ENCODE assay signal across 8 mouse cellular contexts in genomic region chr7:16959539-16960187, GRCm38 (mm10). TPM values are rescaled to one million over a fixed set of nuclear protein-coding genes. Genes with fewer than 3 reads are reported as not detected.
DNase-seq lines count a peak whose midpoint lies in the region; ATAC-seq and TF ChIP-seq lines count a peak whose summit lies in the region.

Gene Pnmal1, plus strand, starts transcription at chr7:16959679.

- 12% methylated on average over 15 of the region's 17 CpGs for WGBS in kidney, embryonic 16.5 days
- WGBS in cerebellum, adult 2 months: 2% methylated on average over 17 of the region's 17 CpGs
- WGBS in forebrain, postnatal 0 days: 12% methylated on average over 17 of the region's 17 CpGs
- 2% methylated on average over 17 of the region's 17 CpGs for WGBS in midbrain, postnatal 0 days

- peak within 1 kb of the TSS; percentile 32 for H3K4me2 ChIP-seq in kidney, embryonic 16.5 days (replicated peaks; ENCODE audit: low read depth, low read length)
- H3K4me2 ChIP-seq in forebrain, postnatal 0 days (ENCODE audit: low read depth): peak within 1 kb of the TSS; percentile 61
- H3K4me2 ChIP-seq in midbrain, postnatal 0 days (ENCODE audit: low read depth, low read length, poor library complexity, severe bottlenecking): peak within 1 kb of the TSS; percentile 74

- H3K27ac ChIP-seq in kidney, embryonic 16.5 days (ENCODE audit: low read length): no peak within 1 kb of the TSS
- H3K27ac ChIP-seq in cerebellum, adult 2 months (ENCODE audit: insufficient read depth, low read length): peak within 1 kb of the TSS; percentile 57
- H3K27ac ChIP-seq in forebrain, postnatal 0 days (ENCODE audit: low read depth, low read length): peak within 1 kb of the TSS; percentile 90
- H3K27ac ChIP-seq in midbrain, postnatal 0 days (ENCODE audit: low read depth, low read length): peak within 1 kb of the TSS; percentile 91

- H3K4me1 ChIP-seq in kidney, embryonic 16.5 days (ENCODE audit: insufficient read depth, low read length): 0 out of 2 replicates have a peak, but pooled peaks cover 3% of the 10 kb centered on the region
- H3K4me1 ChIP-seq in cerebellum, adult 2 months (ENCODE audit: control insufficient read depth, insufficient read depth, low read length): peaks cover 17% of the 10 kb centered on the region; the same call in 1 of the 2 replicates
- peaks cover 30% of the 10 kb centered on the region for H3K4me1 ChIP-seq in forebrain, postnatal 0 days (ENCODE audit: insufficient read depth)
- peaks cover 15% of the 10 kb centered on the region for H3K4me1 ChIP-seq in midbrain, postnatal 0 days (ENCODE audit: insufficient read depth, low read length)

- no peak for DNase-seq in kidney, adult 11 months
- DNase-seq in cerebellum, adult 2 months: peak; percentile 88 to 92
- peak; percentile 96 for DNase-seq in forebrain, postnatal 0 days
- DNase-seq in layer of hippocampus, postnatal 14 days (ENCODE audit: low spot score in 2 of 2): peak; percentile 84 to 95
- DNase-seq in midbrain, postnatal 0 days (ENCODE audit: low spot score): peak; percentile 98
- DNase-seq in adipocyte (ENCODE audit: low spot score): no peak
- DNase-seq in urinary bladder, postnatal 10 days (ENCODE audit: low spot score): no peak

- no peak for TF ChIP-seq CTCF in cerebellum, adult 2 months (IDR thresholded peaks at IDR 0.05; ENCODE audit: borderline replicate concordance, insufficient read depth, low read depth, low read length)
- TF ChIP-seq CTCF in forebrain, postnatal 0 days (IDR thresholded peaks at IDR 0.05; ENCODE audit: low read depth): no peak
- TF ChIP-seq CTCF in midbrain, postnatal 0 days (IDR thresholded peaks at IDR 0.05): no peak

- ATAC-seq in kidney, embryonic 16.5 days (ENCODE audit: low FRiP score, low TSS enrichment): peak; percentile 86
- peak; percentile 91 for ATAC-seq in forebrain, postnatal 0 days
- peak; percentile 90 for ATAC-seq in midbrain, postnatal 0 days (ENCODE audit: low FRiP score)

- no peaks in the 10 kb centered on the region for H3K9me3 ChIP-seq in kidney, embryonic 16.5 days (ENCODE audit: low read length)
- H3K9me3 ChIP-seq in forebrain, postnatal 0 days (ENCODE audit: low read length): no peaks in the 10 kb centered on the region
- no peaks in the 10 kb centered on the region for H3K9me3 ChIP-seq in midbrain, postnatal 0 days (ENCODE audit: low read length)

- H3K27me3 ChIP-seq in kidney, embryonic 16.5 days (ENCODE audit: insufficient read depth, low read length): no peaks in the 10 kb centered on the region
- H3K27me3 ChIP-seq in cerebellum, adult 2 months (ENCODE audit: control insufficient read depth, insufficient read depth, low read length): no peaks in the 10 kb centered on the region
- H3K27me3 ChIP-seq in forebrain, postnatal 0 days (ENCODE audit: insufficient read depth, low read length): no peaks in the 10 kb centered on the region
- H3K27me3 ChIP-seq in midbrain, postnatal 0 days (ENCODE audit: insufficient read depth, low read length): no peaks in the 10 kb centered on the region

- H3K4me3 ChIP-seq in kidney, embryonic 16.5 days (ENCODE audit: low read length): no peak within 1 kb of the TSS
- H3K4me3 ChIP-seq in cerebellum, adult 2 months (replicated peaks; ENCODE audit: insufficient read depth, low read depth, low read length): peak within 1 kb of the TSS; percentile 61
- H3K4me3 ChIP-seq in forebrain, postnatal 0 days (ENCODE audit: low read depth, low read length): peak within 1 kb of the TSS; percentile 36
- H3K4me3 ChIP-seq in midbrain, postnatal 0 days (ENCODE audit: low read depth, low read length): peak within 1 kb of the TSS; percentile 42

- TF ChIP-seq POLR2A in cerebellum, adult 2 months (IDR thresholded peaks at IDR 0.05; ENCODE audit: borderline replicate concordance, insufficient read depth, low read length): peak; percentile 71; the same call in 1 of the 2 replicates

- no peaks in the 10 kb centered on the region for H3K36me3 ChIP-seq in kidney, embryonic 16.5 days (ENCODE audit: insufficient read depth, low read length)
- H3K36me3 ChIP-seq in forebrain, postnatal 0 days (ENCODE audit: insufficient read depth): no peaks in the 10 kb centered on the region
- H3K36me3 ChIP-seq in midbrain, postnatal 0 days (ENCODE audit: insufficient read depth, low read length): no peaks in the 10 kb centered on the region

- H3K9ac ChIP-seq in kidney, embryonic 16.5 days (replicated peaks; ENCODE audit: low read length): no peak within 1 kb of the TSS
- peak within 1 kb of the TSS; percentile 54 for H3K9ac ChIP-seq in forebrain, postnatal 0 days
- H3K9ac ChIP-seq in midbrain, postnatal 0 days (replicated peaks; ENCODE audit: low read length, poor library complexity, severe bottlenecking): peak within 1 kb of the TSS; percentile 66

RNA-seq across cellular contexts. Expression of gene Pnmal1, which starts in this region (rescaled TPM):
- 0.62 and 0.65 TPM in 2 replicates for polyA plus RNA-seq in kidney, embryonic 16.5 days (2015; fragmentation: Nextera tagmentation; extraction: Ambion mirVana)
- polyA plus RNA-seq in cerebellum, adult 2 months (2012; rRNA removed): 27.4 and 29.9 TPM in 2 replicates
- total RNA-seq in forebrain, postnatal 0 days (2014; rRNA removed): 53.4 and 64.8 TPM in 2 replicates
- 51.1 and 61.5 TPM in 2 replicates for polyA plus RNA-seq in forebrain, postnatal 0 days (2015; fragmentation: Nextera tagmentation; extraction: Ambion mirVana)
- total RNA-seq in layer of hippocampus, postnatal 14 days (2021): 10 to 100 TPM; 72.5 to 74.5 TPM
- 41.2 and 54.0 TPM in 2 replicates for total RNA-seq in midbrain, postnatal 0 days (2014; rRNA removed)
- 64.8 and 65.2 TPM in 2 replicates for polyA plus RNA-seq in midbrain, postnatal 0 days (2015; fragmentation: Nextera tagmentation; extraction: Ambion mirVana)

Comparison
In these comparisons a context has a peak if more than half of its experiments do, and no peak if none do; other contexts are left out.
1. RNA of gene Pnmal1 (polyA plus RNA-seq): 64.8 to 65.2 TPM in midbrain, postnatal 0 days, 51.1 to 61.5 TPM in forebrain, postnatal 0 days and 27.4 to 29.9 TPM in cerebellum, adult 2 months; 0.62 to 0.65 TPM in kidney, embryonic 16.5 days; every median in the first group is over 10 times any median in the second.
2. Peak in ATAC-seq and H3K4me2 ChIP-seq in kidney, embryonic 16.5 days; RNA of the gene not detected or under 1 TPM.
3. DNase-seq: peak in cerebellum, adult 2 months (2 of 2), forebrain, postnatal 0 days (single experiment), layer of hippocampus, postnatal 14 days (2 of 2) and midbrain, postnatal 0 days (single experiment); none in kidney, adult 11 months (single experiment), adipocyte (single experiment) and urinary bladder, postnatal 10 days (single experiment).
4. Peak in every context shown above with its lines, with median percentiles within 50 percentile points of each other: ATAC-seq and H3K4me2 ChIP-seq.